Mouse (Mus musculus) CD4-positive, CD25-positive, alpha-beta regulatory T cell, adult 2 months (primary cell): Measurements from ENCODE around the gene Cfap73.

ENCODE experiments used
- DNase-seq: peaks from one replicate; pipeline ENCODE4 v3.0.0-alpha.2; 2012; ENCODE audit warnings: low read depth, low spot score

Cfap73 gene

DNA sequence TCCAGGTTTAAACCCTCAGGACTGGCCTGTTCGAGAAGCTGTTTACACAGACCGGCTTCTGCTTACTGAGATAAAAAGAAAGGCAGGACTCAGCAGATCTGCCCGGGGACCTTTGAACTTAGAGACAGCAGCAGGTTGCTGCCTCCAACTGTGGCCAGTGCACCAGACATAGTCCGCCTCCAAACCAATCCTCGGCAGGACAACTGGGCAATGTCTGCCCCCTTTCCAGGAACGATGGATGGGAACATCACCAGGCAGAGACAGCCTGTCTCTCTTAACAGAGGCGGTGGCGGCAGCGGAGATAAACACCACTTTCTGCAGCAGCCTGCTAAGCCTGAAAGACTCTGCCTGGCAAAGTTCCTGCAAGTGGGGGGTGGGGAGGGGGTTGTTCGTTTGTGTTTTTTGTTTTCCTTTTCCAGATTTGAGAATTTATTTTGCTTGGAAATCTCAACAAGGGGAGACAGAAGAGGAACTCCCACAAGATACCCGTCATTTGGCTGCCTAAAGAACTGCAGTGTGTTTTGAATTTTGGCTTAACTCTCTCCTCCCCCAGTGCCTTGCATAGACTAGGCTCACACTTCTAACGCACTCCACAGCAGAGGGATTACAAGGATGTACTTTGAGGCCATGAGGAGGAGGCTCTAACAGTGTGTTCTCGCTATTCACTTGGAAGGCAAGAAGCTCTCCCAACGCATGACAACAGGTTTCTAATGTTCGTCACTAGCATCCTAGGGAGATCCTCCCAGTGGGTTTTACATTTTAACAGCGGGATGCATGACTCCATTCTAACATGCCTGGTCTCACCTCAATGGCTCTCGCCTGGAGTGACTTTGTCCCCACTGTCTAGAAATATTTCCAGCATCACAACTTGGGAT lies 47.1 kb downstream of the Cfap73 start:
- DNase-seq: peak; percentile 26

DNA sequence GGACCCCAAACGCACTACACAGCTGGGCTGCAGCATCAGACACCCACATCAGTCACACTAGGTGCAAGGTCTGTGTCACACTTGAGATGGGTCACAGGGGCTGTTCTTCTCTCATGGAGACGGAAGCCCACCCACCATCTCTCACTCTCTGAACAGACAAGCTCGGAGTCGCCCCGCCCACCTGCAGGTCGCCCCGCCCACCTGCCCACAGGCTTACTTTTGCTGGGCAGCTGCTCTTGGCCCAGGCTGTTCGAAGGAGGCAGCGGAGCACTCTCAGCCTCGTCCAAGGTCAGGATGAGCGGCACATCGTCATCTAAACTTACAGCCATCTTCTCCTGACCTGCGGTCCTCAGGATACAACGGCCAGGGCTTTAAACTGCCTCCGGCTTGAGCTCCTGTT lies 49.1 kb downstream of the Cfap73 start:
- DNase-seq: no peak

GRCm38 (mm10) chr5:120583511-120583910 lies 50.5 kb downstream of the Cfap73 start:
- peak; percentile 58 for DNase-seq

- DNase-seq: no peak
Observed at GRCm38 (mm10) chr5:120582002-120582401, 52.0 kb downstream of the Cfap73 start.

GRCm38 (mm10) chr5:120579898-120580626 lies 54.0 kb downstream of the Cfap73 start:
- no peak for DNase-seq

DNA sequence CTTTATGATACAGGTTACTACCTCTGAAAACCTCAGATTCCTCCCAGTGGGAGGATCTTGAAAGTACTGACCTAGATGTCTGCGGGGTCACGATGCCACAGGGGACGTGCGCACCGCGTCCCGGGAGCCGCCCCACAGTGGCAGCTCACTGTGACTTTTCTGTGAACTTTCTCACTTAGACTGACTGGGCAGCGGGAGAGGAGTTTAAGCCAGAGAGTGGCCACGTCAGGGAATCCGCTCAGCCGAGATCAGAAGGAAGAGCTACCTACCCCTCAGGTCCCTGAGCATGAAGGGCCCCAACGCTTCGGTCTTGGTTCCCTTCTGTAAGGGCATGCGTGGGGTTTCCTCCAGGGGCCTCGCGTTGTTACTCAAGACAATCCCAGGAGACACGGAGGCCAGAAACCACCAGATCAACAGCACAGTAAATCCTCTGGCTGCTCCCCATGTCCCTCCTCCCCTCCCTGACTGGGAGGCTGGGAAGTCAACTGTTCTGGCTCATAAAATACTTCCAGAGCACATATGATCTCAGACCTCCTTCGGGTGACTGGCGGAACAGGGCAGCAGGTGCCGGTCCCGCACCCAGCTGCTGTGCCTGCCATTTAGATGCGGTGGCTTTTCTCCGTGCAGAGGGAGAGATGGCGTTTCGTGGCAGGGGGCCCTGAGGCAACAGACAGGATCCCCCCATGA lies 54.7 kb downstream of the Cfap73 start:
- peak; percentile 57 for DNase-seq

- peak; percentile 80 for DNase-seq
Observed at GRCm38 (mm10) chr5:120578504-120579081, 55.4 kb downstream of the Cfap73 start.
